Mouse (Mus musculus) cerebellum, adult 2 months (tissue): Measurements from ENCODE around the gene D3Ertd751e.

Experiments
- CTCF ChIP-seq: fragments of 200-500 bp; IDR thresholded peaks from 2 replicates; pipeline ENCODE4 v1.5.1; 2011; ENCODE audit warnings: low read depth, mild to moderate bottlenecking, control low read depth, low read length, moderate library complexity, borderline replicate concordance; ENCODE audit not compliant: insufficient read depth
- POLR2A ChIP-seq: fragments of 200-500 bp; IDR thresholded peaks from 2 replicates; pipeline ENCODE4 v1.6.1; 2011; ENCODE audit warnings: low read length, control low read depth, borderline replicate concordance; ENCODE audit not compliant: insufficient read depth

GRCm38 (mm10) chr3:41742278-41742934 lies at the start of gene D3Ertd751e, which contains the start of gene Sclt1:
- TF ChIP-seq POLR2A, result peak; percentile 73
- TF ChIP-seq CTCF, result no peak
